Mouse (Mus musculus) c-Kit-positive CD71-positive TER-119-negative erythroid progenitor cells, embryonic 14.5 days (primary cell): ENCODE measurements around the gene Clcn1.

ENCODE experiments used
- DNase-seq: peaks from one replicate; pipeline ENCODE4 v3.0.0-alpha.2; 2013; ENCODE audit warnings: low read depth

Gene Clcn1

DNA sequence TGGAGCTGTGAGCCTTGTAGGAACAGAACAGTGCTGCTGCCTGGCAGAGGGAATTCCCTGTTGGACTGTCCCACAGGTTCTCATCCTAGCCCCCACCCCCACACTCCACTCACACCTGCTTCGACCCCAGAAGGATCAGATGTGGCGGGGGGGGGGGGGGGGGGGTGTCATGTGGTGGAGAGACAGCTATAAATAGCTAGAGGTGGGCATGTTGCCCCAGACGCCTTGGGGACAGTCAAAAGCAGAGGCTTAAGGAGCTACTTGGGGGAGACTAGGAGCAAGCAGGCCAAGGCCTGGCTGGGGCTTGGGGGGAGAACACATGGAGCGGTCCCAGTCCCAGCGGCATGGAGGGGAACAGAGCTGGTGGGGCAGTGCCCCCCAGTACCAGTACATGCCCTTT lies at the start of gene Clcn1:
Gene Clcn1, plus strand, starts transcription at position 238 of the 400 bp plus-strand sequence.
- no peak for DNase-seq

DNA sequence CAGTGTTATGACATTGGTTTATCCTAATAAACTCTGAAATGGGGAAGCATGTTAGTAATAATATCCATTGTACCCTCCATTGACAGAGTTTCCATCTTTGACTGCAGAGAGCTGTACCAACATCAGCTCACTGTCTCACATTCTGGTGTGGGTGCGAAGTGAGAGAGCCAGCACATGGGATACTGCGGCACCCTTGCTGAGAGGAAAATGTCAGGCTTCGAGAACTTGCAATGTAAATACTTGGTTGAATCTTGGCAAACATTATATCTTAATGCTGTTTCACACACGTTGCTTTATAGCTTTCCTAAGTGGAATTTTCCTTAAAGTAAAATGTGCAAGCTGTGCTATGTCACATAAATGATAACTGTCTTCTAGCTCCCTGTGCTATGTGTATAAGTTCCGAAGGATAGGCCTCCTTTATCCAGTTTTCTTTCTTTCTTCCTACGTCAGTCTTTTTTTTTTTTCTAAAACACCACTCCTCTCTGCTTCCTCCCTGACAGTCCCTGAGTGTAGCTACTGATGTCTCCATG lies 49.1 kb upstream of the Clcn1 start:
- DNase-seq, result no peak

DNA sequence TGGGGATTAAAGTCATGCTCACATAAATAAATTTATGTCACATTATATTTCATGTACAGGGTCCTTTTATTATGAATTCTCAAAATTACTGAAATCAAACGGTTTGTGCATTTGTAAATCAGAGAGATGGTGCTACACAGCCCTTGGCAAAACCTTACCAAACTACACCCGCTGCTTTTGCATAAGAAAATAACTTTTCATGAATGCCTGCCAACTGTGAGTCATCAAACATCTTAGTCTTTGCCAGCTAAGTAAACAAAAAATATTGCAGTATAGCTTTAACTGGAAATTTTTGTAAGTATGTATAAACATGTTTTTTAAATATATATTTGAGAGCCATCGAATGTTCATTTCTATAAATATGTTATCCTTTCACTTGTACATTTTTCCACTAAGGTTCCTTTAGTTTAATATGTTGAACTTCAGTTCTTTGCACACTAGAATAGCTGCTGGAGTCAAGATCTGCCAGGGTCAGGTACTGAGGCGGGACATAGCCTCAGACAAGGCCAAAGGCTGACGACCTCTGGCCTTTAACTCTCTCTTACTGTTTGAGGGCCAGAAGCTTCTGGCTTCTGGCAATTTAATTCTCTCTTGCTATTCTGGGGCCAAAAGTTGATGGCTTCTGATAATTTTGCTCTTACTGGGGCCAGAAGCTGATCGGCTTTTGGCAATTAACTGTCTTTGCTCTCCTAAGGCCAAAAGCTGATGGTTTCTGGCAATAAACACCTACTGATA lies 45.0 kb upstream of the Clcn1 start:
- DNase-seq, result no peak

DNA sequence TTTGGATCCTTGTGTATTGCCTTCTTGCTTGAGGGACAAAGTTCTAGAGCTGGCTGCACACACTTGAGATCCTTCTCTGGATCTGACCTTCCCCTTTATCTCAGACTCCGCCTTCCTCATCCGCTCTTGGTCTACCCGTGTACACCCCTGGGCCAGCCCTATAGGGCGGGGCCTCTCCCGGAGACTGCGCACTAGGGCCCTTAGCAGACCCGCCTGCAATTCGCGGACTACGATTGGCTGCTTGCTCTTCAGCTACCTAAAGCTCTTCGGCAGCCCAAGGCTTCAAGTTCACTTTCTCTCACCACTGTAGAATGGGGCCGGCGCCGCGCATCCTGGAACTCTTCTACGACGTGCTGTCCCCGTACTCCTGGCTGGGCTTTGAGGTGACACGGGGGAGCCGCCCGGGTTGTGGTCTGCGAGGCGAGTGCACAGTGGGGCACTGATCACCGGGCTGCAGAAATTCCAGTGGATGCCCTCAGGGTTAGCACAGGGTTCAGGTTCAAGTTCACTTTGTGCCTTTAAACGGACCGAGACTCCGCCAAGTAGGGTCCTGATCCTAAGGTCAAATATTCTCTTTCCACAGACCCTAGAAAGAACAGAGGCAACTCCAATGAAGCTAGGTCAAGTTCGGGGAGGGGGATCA lies 40.7 kb upstream of the Clcn1 start, which contains the start of gene Gstk1:
Gene Gstk1, plus strand, starts transcription at position 225 of the 643 bp plus-strand sequence.
- DNase-seq, result peak; percentile 89

DNA sequence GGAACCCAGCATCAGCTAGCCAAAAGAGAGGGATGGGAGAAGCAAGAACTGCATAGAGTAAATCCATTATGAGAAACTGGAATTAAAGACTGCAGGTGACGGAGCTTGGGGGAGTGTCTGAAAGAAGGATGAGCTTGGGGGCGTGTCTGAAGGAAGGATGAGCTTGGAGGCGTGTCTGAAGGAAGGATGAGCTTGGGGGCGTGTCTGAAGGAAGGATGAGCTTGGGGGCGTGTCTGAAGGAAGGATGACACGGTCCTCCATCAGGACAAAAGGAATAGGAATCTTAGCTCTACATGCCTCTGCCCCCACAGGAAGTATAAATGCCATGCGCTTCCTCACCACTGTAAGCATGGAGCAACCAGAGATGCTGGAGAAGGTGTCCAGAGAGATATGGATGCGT lies 39.3 kb upstream of the Clcn1 start:
- no peak for DNase-seq

DNA sequence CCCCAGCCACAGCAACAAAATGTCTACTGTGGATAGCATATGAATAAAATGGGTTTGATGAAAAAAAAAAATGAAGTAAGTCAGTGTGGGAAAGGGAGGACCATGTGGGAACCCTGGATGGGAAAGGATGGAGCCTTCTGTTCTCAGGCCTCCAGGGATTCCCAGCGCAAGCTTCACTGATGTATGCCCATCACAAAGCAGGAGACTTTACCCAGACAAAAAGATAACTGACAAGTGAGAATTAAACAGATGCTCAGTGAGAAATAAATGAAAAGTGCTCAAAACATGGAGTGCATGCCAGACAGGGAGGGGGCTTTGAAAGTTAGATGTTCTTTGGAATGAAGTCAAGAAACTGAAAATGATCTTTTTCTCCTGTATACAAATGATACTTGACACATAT lies 38.5 kb upstream of the Clcn1 start:
- no peak for DNase-seq

DNA sequence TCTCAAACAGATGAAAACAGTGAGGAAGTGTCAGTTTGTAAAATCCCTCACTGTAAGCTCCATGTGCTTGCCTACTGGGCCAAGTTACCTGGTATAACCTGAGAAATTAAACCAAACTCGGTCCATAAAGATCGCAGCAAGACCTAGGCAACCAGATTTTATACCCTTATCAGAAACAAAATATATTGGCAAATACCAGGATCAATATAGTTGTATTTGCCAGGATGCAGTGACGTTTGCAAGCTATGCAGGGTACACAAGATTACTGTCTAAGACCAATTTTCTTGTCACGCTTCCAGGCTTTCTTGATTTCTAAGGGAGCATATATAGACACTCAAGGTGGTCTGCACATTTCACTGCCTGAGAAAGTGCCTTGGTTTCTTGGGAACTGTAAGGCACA lies 34.7 kb upstream of the Clcn1 start:
- no peak for DNase-seq

DNA sequence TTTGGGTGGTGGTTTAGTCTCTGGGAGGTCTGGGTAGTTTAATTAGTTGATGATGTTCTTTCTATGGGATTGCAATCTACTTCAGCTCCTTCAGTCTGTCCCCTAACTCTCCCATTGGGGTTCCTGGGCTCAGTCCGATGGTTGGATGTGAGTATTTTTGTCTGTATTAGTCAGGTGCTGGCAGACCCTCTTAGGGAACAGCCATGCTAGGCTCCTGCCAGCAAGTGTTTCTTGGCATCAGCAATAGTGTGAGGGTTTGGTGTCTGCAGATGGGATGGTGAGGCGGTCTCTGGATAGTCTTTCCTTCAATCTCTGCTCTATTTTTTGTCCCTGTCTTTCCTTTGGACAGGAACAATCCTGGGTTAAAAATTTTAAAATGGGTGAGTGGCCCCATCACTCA lies 33.4 kb upstream of the Clcn1 start:
- DNase-seq, result no peak

DNA sequence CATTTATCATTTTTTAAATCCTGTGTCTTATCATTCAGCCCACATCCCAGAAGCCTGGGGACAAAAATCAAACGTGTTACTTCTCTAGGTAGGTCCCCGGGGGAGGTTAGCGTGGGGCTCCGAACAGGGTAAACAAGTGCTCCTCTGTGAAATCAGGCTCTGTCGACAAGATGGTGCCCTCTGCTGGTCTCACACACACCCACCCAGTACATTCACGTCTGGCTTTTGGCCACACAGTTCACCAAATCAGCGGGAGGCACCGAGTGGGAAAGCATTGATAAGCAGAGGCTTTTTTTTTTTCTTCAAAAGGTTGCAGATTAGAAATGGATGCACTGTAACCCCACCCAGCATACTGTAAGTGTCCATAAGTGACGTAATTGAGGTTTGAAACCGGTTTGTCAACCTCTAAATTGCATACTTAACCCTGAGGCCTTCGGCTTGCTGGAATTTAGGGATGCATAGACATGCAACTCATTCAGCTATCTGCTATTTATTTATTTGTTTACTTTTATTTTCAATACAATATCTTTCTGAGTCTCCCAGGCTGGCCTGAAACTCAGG lies 29.1 kb upstream of the Clcn1 start:
- peak; percentile 66 for DNase-seq

DNA sequence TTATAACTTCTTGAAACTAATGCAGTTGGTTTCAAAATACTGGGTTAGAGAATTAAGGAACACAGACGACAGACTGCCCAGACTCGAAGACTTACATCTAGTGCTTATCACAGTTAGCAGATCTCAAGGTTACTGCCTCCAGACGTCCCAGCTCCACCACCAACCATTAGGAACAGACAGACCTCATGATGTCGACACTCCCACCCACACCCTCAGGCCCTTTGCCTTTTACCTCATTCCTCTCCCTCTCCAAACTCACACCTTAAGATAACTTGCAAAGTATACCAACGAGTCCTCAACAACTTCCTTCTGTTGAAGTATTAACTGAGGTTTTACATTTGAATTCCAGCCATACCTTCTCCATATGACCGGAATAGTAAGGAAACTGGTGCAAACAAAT lies 26.1 kb upstream of the Clcn1 start:
- DNase-seq, result no peak

DNA sequence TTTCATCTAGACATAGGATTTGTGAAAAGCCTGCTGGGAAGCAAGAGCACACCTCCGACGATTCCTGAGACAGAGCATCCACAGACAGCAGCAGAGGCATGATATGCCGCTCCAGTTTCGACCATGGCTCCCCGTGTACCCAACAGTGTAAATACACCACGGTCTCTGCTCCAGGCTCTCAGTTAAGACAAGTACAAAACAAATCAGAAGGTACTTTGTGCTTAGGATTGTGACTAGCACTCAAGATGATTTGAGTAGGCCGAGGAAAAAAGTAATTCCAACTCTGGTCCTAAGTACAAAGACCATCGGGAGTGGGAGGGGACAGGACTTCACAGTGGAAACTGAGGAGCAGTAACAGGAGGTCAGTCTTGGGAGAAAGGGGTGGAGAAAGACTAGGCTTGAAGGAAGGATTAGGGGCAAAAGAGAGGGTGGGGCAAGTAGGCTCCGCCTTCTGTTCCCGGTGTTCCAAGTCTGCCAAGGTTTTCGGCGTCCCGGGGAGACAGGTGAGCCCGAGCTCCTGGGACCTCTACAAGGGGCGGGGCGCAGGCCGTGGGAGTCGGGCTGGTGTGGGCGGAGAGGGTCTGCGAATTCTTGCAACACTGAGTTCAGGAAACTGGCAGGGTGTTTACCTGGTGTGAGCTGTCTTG lies 24.8 kb upstream of the Clcn1 start, which contains the start of gene Tmem139:
Gene Tmem139, plus strand, starts transcription at position 447 of the 647 bp plus-strand sequence.
- DNase-seq, result no peak

DNA sequence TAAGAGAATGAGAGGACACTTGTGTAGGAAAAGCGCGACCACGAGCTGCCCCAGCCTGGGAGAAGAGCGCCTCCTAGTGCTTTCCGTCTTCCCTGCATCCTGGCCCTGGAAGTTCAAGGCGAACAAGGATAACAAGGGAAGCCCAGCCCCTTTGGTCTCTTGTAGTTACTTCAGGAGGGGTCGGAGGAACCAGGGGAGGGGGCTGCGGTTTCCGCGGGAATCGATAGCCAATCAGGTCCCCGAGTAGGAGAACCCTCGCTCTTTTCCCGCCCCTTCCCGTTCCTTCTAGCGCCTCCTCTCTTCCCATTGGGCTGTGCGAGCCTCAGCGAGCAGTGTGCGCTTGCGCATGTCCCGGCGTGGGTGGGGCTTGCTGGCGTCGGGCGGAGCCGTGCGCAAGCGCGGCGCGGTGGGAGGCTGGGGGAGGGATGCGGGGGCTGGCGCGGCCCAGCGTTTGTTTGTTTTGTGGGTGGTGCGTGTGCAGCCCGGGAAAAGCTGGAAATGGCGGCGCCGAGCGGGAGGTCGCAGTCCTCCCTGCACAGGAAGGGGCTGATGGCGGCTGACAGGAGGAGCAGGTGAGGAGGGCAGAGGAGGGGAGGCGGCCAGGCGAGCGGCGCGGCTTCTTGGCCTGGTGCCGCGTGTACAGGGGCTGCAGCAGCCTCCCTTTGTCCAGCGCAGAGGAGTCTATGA lies 21.7 kb upstream of the Clcn1 start, which contains the start of gene Casp2:
Gene Casp2, plus strand, starts transcription at position 360 of the 687 bp plus-strand sequence.
- peak; percentile 93 for DNase-seq

DNA sequence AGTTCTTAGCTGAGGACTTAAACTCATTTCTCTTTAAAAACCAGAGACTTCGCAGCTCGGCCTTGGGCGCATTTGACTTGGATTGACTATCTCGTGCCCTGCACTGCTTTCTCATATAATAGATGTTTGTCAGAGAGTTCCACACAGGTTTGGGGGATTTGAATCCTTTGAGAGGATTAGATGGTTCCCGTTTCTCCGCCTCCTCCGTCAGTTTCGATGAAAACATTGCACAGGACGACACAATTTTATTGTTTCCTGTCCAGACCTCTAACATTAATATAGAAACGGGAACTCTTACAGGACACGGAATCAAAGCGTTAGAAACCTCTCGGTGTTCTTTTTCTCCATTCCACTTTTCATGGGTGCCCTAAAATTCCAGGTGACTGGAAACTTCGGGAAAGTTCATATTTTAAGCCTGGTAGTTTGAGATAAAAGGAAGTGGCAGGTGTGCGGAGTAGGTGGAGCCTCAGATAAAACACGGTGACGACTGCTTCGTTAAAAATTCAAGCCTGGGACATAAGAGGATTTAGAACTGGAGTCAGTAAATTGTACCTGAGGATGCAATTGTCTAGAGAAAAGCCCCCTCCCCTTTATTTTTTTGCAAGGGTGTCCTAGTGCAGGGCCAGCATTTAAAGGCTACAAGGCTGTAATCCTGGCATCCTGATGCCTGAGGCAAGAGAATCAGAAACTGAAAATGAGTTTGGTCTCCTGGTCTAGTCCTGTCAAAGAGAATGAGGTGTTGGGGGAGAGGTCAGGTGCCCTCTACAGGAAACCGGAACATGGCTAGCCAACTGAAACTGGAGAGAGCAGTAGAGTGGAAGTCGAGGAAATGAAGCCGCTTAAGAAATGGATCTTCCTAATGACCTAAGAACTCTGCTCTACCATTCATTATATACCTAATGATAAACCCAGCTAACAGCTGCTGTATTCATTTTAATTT lies 20.8 kb upstream of the Clcn1 start:
- DNase-seq, result no peak

DNA sequence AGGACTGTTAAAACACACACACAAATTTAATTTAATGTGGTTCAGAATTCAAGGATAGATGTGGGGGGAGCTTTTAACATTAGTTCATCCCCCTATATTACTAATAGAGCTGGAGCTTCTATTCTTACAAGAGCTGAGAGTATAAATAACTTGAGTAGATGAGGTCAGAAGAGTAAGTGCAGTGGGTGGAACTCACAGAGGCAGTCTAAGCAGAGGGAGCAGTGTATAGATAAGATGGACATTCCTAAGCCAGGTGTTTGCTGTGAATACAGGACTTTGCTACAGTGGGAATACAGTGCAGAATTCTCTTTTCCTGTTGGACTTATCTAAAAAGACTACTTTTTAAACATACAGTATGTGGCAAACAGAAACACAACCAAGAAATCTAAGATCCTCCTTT lies 15.7 kb upstream of the Clcn1 start:
- no peak for DNase-seq

DNA sequence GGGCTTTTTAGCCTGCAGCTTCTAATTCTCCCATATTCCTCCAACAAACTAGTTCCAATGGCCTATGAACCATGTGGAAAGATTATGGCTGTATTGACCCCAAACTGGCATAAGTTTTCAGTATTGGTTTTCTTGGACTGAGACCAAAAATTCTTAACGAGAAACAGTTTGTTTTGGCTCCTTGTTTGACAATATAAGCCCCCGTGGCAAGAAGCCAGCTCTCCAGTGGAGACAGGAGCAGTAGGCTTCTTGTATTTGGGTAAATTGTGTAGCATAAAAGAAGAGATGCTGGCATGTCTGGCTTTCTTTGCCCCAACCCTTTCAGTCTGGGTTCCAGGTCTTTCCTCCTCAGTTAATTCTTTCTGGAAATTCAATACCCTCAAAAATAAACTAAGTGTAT lies 10.3 kb upstream of the Clcn1 start:
- no peak for DNase-seq

DNA sequence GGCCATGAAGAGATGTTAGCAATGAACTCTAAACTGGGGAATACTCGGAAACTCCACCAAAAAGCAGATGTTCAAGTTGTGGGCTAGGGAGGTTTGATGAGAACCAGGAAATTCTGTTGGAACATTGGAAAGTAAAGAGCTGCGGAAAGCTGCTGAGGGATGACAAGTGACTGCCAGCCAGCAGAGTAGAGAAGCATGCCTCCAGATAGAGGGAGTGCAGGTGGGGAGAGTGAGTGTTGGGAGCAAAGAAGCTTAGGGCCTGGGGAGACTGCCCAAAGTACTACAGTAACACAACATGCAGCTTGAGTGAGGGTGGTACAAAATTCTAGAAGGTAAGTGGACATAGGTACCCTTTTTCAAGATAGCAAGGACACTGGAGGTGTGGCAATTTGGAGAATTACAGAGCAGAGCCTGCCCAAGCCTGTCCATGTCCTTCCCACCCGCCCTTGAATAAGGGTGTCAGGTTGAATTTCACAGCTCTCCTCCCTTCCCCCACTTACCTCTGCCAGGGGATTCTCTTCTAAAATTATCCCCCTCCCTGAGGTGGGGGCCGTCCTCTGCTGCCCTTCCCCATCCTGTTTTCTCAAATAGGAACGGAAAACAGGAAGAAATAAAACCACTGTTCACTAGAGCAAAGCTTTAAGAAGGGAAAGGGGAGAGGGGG lies 3.5 kb upstream of the Clcn1 start:
- DNase-seq, result no peak

DNA sequence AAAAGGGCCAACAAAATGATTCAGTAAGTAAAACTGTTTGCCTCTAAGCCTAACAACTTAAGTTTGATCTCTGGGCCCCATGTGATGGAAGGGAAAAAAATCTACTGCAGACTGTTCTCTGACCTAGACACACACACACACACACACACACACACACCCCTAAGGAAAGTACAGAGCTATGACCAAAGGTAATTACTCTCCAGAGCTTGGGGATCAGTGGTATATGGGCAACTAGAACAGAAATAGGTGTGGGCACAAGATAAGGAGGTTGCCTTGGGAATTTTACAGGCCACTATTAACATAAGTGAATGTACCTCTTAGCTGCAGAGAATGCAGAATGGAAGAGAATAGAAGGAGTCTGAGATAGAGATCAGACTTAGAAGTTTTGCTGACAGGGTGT lies 1.1 kb downstream of the Clcn1 start:
- DNase-seq, result no peak

DNA sequence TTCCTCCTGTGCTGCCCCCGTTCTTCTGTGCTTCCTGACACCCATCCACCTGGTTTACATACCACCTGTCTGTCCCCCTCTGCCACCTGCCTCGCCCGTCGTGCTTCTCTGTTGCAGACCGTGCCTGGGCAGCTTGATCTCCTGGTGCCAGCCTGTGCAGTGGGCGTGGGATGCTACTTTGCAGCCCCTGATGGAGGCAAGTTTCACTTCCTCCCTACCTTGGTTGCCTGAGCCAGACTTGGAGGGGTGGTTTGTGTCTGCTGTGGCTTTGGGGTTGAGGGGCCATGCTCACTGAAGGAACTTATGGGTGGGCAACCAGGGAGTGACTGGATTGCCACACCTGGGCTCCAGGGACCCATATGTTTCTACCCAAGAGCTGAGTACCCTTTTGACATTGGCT lies 6.8 kb downstream of the Clcn1 start:
- DNase-seq, result no peak

DNA sequence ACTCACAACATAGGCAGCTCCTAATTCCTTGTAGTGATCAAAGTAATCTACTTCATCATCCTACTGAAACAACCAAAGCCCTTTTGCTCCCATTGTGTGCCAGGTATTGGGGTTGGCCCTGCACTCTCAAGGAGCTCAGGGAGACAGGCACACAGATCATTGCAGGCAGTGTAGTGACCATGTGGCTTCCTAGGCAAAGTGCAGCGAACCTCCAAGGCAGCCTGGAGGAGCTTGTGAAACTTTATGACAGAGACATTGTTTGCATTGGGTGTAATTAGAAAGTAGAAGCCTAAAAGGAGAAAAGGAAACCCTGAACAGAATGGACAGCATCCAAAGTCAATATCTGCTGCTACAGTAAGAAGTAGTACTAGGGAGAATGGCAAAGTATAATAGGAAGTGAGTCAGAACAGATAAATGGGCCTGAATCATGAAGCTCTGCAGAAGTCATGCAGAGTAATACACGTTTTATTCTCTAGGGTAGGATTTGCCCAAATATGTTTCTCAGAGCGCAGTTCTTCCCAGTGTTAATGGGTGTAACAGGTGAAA lies 9.1 kb downstream of the Clcn1 start:
- no peak for DNase-seq

DNA sequence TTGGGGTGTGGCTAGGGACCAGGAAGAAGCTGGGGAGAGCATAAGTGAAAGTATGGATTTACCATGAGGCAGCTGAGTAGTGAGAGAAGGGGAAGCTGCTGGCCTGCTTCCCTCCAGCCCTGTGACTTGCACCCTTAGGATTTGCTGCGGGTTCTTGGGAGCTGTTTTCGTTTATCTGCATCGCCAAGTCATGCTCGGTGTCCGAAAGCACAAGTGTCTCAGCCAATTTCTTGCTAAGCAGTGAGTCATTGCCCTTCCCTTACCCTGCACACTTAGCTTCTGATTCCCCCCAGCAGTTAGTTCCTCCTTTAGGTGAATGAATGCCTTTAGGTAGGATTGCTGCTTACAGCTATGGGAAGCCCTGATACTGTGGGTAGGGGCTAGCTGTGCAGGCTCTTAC lies 12.9 kb downstream of the Clcn1 start:
- no peak for DNase-seq
